Mouse (Mus musculus) urinary bladder, postnatal 10 days (tissue): ENCODE results near the gene Efna4.
A peak's percentile ranks its signal among the peaks of the same experiment; 100 is the strongest.

Source experiments
- DNase-seq: peaks from one replicate; pipeline ENCODE4 v3.0.0; 2022; ENCODE audit warnings: low spot score

The Efna4 gene

DNA sequence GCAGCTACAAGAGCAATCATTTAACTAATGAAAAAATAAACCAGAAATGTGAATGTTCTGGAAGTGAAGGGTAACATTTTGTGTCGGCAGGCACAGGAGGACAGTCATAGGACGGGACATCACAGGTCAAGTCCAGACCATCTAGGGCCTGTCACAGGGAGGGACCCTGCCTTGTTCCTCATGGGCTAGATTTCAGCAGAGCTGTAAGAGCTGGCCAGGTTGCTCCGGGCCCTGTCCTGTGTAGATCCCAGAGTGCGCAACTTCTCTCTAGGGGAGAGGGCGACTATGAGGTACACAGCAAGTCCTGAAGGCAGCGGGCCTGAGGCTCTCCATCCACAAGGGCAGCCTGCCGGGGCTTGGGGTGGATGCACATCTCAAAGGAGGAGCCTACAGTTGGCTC lies 23.8 kb upstream of the Efna4 start, which contains the start of gene Dcst2:
Gene Dcst2, plus strand, starts transcription at position 301 of the 400 bp plus-strand sequence.
- DNase-seq, result no peak

DNA sequence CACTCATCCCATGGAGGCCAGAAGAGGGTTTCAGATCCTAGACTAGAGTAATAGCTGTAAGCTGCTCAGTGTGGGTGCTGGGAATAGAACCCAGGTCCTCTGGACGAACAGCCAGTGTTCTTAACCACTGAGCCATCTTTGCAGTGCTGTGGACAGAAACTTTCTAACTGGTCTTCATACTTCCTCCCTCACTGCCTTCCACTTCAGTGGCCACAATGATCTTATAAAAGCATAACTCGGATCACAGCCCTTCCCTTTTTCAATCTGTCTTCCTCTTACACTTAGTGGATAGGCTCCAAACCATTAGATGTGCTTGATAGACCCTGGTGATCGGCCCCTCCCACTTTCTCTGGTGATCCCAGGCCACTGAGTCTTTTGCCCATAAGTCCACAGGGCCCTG lies 22.4 kb upstream of the Efna4 start:
- no peak for DNase-seq

DNA sequence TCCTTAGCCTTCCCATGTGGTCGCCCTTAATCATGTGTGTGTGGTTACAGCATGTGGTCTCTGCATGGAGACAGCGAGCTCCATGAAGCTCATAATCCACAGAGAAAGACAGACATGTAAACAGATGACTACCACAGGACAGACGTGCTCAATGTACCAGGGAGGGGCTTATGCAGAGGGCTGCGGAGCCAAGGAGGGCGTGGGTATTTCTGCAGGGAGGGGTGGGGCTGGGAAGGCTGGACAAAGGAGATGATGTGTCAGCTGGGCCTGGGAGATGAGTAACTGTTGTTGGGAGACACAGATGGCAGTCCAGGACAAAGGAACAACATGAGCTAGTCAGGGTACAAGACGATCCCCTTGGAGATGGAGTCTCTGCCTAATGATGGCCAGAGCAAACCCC lies 21.8 kb upstream of the Efna4 start:
- DNase-seq, result no peak

DNA sequence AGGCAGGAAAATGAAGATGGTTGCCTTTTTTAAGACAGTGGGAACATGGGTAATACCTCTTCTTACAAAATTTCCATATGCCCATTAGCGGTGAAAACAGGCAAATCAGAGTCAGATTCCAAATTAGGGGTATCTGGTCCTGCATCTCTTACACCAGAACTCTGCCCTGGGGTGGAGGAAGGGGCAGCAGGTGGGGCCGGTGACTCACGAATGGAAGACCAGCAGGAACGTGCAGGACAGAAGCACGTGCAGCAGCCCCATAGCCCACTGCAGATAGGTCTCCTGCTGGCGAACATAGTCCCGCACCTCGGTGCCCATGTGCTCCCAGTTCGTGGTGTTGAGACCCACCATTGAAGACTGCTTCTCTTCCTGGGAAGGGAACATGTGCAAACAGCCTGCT lies 18.2 kb upstream of the Efna4 start:
- DNase-seq, result no peak

DNA sequence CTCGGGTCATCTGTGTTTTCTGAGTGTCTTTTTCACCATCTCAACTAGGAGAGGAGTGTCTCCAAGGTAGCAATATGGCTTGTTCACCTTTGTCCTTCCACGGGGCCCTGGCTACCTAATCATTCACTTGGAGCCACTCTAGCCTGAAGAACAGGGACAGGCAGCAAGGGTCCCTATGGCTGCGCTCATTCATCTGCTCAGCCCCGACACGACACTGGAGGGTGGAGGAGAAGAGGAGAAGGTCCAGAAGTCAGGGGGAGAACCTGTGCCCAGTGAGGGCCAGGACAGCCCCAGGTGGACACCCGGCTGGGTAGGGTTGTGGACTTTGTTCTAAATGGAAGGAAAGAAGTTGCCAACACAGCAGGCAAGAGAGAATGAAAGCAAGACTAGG lies 17.7 kb upstream of the Efna4 start:
- DNase-seq, result no peak

DNA sequence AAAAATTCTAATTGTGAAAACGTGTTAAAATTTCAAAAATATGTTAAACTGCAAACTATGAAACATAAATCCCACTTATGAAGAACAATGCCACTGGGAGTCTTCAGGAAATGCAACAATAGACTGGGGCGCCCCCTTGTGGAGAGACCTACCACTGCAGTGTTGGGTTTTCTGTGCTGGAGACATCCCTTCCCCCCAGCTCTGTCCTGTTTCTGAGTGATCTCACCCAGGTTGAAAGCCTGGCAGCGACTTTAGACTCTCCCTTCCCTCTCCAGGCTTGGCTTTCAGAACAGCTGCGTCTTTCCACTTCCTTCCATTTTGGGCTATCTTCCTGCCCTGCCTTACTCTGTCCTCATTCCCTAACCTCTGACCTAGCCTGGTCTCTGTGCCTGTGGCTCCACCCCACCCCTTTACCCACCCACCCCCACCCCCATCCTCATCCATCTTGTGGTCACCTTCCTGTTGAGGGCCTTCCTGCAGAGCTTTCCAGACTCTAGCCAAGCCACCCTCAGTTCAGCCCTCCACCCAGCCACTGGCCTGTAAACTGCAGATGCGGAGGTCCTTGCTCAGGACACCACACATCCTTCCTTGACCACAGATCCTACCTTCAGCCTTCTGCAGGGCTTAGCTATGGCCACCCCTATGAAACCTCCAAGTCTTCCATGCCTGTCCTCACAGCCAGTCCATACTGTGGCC lies 17.1 kb upstream of the Efna4 start:
- DNase-seq, result peak; percentile 56

DNA sequence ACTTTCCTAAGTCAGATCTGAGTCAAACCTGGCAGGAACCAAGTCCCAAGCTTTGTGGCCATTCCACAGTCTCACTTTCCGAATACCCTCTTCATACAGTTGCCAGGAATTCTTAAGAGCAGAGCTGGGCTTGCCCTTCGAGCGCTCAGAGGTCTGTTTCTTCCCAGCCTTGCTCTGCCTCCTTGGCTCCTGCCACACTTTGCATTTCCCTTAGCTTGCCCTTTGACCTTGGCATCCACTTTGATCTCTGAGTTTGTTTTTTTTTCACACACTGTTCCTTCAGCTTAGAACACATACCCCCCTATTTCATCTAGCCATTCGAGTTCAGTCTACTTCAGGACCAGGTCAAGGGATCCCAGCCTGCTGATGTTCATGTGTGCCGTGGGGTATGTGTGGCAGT lies 13.4 kb upstream of the Efna4 start:
- no peak for DNase-seq

DNA sequence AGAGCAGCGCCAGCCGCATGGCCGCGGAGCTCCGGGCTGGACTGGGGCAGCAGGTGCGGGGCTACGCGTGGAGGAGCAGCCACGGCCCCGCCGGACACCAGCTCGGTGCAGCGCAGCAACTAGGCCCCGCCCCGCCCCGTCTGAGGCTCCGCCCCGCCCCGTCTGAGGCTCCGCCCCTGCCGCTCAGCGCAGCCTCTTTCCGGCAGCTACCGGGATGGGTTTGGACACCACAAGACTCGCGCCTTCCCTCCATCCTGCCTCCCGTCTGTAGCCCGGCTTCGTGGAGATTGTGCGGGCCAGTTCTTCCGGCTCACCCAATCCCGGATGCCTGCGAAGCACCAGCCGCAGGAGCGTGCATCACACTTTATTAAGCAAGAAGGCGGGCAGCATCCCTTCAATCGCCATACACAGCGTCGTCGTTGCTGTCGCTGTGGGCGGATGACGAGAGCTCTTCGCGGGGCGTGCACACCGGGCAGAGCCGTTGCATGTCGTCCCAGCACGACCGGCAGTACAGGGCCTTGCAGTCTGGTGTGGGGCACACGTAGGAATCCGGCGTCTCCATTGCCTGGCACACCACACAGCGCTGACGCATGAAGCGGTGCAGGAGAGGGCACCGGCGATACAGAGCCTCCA lies 12.2 kb upstream of the Efna4 start, which contains the start of gene Adam15:
Gene Adam15, minus strand, starts transcription at position 128 of the 633 bp plus-strand sequence.
- peak; percentile 62 for DNase-seq

DNA sequence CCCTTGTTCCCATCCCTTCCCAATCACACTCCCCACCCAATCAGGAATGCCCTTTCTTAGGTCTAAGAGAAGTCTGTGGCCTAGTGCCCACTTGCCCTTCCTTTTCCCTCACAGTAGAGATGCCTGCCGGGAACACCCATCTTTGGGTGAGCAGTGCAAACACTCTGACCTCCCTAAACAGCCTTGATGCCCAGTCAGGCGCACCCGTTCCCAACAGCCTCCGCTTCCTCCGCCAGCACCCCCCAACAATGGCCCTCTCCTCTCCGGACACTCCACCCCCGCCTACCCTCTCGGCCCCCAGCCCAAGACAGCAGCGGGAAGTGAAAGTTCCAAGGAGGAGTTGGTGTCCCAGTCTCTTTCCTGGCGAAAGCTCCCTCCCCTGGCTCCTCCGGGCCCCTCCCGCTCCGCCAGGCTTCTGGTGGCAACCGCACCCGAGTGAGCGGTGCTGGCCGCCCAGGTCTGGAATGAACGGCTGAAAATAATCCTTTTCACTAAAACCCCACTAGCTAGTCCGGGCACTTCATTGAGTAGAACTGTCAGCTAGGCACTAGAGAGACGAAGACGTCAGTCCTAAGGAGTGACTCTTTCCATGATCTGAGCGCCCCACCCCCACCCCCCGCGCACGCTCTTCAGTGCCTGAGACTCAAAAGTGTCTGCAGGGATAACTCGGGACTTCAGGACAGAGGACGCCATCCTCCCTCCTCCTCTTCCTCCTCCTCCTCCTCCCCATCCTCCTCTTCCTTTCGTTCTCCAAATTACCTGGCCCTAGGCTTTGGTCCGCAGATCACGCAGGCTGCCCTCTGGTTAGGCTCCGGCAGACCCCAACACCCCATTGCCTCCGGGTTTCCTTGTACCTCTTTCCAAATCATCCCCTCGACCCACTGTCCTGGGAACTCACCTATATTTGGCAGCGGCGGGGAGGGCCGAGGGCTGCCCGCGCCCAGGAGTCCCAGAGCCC lies 11.4 kb upstream of the Efna4 start:
- DNase-seq, result no peak

DNA sequence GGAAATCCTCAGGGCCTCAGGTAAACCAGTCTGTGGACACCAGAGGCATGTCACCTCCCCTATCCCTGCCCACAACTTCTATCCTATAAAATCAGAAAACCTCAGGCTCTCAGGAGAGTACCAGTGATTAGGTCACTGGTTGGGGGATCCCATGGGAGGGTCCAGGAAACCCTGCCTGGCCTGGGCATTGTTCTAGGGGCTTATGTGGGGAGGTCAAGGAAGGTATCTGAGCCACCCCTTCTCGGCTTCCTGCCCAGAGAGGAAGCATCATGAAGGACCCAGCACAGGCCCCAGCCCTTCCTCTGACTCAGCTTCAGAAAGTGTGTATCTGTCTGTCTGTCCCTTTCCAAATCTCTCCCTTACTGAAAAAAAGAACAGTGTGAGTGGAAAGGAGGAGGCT lies 10.1 kb upstream of the Efna4 start:
- no peak for DNase-seq

DNA sequence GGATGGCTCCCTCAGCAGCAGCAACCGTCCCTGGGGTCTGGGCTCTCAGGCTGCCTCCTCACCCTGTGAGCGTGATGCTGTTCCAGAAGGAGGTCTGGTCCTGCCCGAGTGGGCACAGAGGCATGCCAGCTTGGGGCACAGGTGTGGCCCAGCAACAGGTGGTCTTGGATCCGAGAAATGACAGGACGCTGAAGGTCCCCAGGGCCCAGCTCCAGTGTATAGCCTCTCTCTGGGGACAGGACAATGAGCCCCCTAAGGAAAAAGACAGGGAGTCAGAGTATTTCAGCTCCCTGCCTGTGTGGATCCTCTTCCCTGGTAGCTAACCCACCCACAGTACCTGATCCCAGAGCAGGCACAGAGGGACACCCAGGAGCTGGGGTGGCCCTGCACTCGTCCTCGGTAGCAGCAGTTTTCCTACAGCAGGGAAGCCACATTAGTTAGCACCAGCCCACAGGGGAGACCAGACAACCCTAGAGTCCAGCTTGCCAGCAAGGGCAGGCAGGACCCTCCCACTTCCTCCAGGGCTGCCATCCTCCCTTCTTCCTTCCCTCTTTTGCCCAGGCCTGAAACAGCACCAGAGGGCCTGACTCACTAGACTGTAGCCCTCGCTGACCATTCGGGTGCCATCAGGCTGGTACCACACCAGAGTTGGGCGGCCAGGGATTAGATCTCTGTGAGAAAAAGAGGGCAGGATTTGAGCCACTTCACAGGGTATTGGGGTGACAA lies 9.2 kb upstream of the Efna4 start:
- DNase-seq, result no peak

DNA sequence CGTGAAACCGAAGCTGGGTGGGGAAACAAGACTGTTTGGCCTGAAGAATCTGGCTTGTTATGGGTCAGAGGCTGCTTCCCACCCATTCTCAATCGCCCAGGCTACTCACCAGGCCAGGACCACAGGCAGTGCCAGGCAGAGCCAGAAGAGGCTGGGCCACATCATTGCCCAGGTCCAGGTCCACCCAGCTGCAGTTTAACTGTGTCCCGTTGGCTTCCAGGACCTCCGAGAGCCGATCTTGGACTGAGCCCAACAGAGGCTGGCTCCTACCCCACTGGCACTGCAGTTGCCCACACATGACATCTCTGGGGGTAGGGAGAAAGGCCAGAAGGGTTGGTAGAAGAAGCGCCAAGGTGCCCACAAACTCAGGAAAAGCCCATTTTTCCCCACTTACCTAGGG lies 5.5 kb upstream of the Efna4 start:
- DNase-seq, result no peak

DNA sequence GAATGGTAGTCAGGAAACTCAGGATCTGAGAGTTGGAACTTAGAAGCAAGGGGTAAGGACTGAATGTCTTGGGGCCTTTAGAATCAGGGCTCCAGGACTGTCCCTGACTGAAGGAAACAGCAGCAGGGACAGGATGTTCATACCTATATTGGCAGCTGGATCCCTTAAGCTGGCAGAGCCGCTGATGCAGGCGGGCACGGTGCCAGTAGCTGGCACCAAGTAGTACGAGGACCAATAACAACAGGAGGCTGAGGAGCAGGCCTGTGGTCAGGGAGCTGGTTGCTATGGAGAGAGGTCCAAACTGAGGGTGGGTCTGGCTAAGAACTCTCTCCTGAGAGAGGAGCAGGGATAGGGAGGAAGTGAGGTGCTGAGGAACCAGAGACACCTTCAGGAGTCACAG lies 4.0 kb upstream of the Efna4 start:
- DNase-seq, result no peak

DNA sequence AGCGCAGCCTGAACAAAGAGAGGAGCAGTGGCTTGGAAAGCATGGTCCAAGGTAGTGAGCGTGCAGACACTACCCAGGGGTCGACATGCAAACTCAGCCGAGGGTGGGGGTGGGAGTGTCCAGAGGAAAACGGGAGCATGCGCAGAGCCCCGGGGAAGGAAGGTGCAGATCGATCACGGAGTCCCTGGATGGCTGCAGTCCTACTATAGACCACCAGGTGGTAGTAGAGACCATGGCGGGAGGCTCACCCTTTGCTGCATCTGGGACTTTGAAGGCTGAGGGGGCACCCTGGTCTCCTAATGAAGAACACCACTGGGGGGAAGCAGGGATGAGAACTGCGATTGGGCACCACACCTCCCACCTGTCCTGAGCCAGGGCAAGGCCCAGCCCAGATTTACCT lies 2.6 kb upstream of the Efna4 start:
- peak; percentile 54 for DNase-seq

DNA sequence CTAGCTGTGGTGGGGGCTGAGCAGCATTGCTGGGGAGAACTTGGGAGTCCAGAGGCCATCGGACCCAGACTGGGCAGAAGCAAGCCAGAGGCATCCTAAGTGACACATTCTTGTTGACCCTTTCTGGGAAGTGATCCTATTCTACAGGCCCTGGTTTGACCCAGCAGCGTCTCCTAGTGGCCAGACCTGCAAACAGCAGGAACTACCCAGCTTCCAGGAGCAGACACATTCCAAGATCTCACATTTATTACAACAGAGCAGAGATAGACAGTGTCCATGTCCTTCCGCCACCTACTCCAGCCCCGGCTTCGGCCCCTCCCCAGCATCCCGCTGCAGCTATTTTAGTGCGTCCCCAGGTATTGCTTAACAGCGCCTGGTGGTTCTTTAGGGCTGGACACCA lies 1.6 kb upstream of the Efna4 start:
- no peak for DNase-seq

DNA sequence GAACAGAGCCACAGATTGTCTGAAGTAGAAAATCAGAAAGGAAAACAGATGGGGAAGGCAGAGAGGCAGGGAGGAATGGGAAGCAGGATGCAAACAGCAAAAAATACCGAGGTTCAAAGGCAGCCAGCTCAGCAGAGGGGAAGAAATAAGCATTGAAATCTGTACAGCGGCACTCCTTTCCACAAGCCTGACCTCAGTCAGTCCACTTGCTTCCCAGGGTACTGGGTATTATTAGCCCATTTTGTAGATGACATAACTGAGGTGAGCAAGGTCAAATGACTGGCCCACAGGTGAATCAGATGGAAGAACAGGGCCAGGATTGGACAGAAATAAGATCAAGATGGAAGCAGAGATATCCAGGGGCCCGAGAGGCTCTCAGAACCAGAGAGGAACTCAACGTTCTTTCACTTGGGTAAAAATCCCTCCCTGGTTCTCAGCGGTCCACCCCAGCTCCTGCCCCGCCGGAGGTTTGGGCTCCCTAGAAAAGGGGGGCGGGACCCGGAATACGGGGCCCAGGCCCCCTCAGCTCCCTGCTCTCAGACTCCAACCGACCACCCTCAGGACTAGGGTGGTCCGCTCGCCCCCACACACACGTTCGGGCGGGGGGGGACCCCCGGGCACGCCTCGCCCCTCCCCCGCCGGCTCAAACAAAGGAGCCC lies 637 bp downstream of the Efna4 start:
- DNase-seq, result no peak

DNA sequence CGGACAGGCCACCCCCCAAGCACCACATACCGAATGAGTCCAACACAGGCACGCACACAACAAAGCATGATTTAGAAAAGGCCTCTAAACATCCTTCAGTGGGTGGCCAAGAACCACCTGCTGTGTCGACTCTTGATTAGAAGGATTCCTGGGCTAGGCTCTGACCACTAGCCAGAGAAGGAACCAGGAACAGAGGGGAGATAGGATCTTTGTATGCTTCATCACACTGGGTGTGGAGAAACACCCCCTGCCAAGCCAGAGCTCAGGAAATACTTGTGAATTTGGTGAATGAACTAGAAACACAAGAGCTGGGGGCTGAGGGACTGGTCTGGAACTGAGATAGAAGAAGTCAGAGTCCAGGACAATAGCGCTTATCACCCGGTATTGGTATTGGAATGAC lies 1.3 kb downstream of the Efna4 start:
- no peak for DNase-seq

DNA sequence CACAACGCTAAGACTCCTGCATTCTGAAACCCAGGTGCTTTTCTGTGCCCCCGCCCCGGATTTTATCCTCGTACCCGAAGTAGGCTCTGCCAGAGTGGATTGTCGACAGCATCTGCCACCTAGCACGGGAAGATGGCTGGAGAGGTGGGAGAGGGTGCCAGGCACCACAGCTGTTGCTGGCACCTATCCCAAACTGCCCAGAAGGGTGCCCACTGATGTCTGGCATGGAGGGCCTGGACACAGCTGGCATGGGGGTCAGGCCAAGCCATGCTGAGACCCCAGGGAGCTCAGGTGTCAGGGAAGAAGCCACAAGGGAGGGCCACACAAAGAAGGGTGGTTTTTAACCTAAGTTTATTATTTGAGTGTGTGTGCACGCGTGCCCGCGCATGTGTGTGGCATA lies 4.8 kb downstream of the Efna4 start:
- DNase-seq, result no peak

DNA sequence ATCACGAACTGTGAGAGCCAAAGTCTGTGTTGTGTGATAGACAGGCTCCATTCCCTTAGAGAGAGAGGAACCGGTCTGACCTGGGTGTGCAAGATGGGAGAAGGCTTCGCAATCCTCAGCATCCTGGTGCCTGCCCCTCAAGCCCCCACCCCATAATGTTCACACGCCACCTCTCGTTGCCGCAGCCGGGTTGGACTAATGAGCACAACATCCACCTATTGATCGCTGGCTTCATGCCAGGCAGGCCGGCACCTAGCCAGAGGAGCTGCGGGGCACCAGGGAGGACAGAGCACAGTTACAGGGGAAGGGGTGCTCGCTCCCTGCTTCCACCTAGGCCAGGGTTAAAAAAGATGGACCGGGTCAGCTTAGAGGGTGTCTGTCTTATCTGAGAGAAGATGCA lies 5.4 kb downstream of the Efna4 start:
- no peak for DNase-seq

DNA sequence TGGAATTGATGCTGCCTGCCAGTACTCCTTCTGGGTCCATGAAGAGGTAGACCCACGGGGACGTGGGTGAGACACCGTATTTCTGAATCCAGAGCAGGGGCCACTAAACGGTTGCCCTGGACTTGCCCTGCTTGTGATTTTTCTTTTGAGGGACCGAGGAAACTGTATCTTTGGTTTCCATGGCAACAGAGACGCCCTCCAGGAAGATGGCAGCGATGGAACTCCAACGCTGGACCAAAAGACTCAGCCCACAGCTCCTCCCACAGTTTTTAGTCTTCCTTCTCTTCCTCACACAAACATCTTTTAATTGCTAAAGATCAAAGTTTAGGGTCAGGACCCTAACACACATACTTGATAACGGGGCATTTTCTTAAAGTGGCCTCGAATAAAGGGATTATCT lies 5.8 kb downstream of the Efna4 start:
- DNase-seq, result no peak

DNA sequence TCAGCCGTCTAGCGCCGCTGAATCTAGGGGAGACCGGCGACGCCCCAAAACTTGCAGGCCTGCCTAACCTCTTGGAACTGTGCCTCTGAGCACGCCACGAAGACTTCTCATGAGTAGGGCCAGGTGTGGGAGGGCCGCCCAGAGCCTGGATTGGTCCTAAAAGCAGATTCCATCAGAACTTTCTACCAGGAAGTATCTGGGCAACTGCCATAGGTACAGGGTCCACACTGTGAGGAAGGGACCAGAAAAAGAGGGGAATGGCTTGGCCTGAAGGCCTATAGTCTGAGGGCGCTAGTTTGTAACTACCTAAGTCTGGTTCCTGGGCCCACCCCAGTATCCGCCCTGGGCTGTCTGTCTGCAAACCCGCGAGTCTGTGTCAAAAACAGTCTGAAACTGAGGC lies 6.3 kb downstream of the Efna4 start:
- DNase-seq, result no peak

DNA sequence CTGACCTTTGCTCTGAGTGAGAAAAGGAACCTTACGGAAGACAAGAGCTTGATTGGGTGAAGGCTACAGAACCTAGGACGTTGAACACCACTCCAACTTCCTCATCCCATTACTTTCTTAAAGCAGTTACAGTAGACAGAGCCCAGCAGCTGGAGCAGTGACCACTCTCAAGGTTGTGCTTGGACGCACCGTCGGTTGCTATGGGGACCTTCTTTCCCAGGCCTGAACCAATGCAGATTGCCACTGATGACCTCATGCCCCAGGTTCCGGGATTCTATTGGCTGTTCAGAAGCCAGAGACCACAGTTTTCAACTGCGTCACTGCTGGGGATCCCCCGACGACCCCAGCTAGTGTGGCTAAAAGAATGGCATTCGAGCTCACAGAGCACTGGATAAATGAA lies 6.9 kb downstream of the Efna4 start:
- DNase-seq, result no peak
